Mouse (Mus musculus) left cerebral cortex, postnatal 4 days (tissue): Measurements from ENCODE around the gene Wwp2. TPM values are rescaled to one million over a fixed set of nuclear protein-coding genes. Genes with fewer than 3 reads are reported as not detected.

Experiments
- DNase-seq: peaks from one replicate; pipeline ENCODE4 v3.0.0-alpha.2; 2022
- intact Hi-C: fragments of 180-260 bp; cut with DNase I; formaldehyde crosslinking; loops from one replicate; pipeline ENCODE4 v1.15.1; 2025
- microRNA-seq: library from miRNA; unstranded; fragments of <30 nt; microRNA quantifications from one replicate; pipeline ENCODE4 v1.2.0, GENCODE M21; 2022
- total RNA-seq, 2 experiments: library from RNA; stranded (reverse); gene quantifications; 2 replicates each; pipeline ENCODE4 v1.2.3; 2021

Gene Wwp2
- total RNA-seq, 2 experiments from 2014 or later = 37.3 to 41.5 TPM

- intact Hi-C loops = no loop called here
- DNase-seq = no peak
Observed at GRCm38 (mm10) chr8:107593967-107594729, 158.0 kb downstream of the Wwp2 start.

- no peak for DNase-seq
- intact Hi-C loops = no loop called here
Observed at GRCm38 (mm10) chr8:107594817-107595216, 158.7 kb downstream of the Wwp2 start.

- intact Hi-C loops = no loop called here
- DNase-seq = no peak
Observed at GRCm38 (mm10) chr8:107597731-107598130, 161.6 kb downstream of the Wwp2 start.

- no peak for DNase-seq
- intact Hi-C loops = loop anchor here (10.0 kb wide), 1 partner anchor 215 kb away; no protein-coding TSS in a partner anchor
Observed at GRCm38 (mm10) chr8:107599691-107600090, 163.5 kb downstream of the Wwp2 start.

GRCm38 (mm10) chr8:107603026-107603425 lies 166.9 kb downstream of the Wwp2 start:
- intact Hi-C loops = loop anchor here (10.0 kb wide), 1 partner anchor 212 kb away; no protein-coding TSS in a partner anchor
- peak; percentile 76 for DNase-seq

Small RNA genes within 50 kb of the gene (microRNA-seq; reads per million reads assigned to microRNA genes)
- 4,577 reads per million, percentile 89 among the genes with 10 or more reads in this experiment for gene Mir140

Other genes starting within 250 kb of the Wwp2 start
- 10 to 100 TPM; 38.6 to 40.6 TPM for gene Nfat5, start 142.9 kb upstream of the Wwp2 start, total RNA-seq
- gene Nqo1, start 33.2 kb upstream of the Wwp2 start, total RNA-seq = 1 to 10 TPM; 2.5 to 2.7 TPM
- gene Nob1, start 11.3 kb upstream of the Wwp2 start, total RNA-seq = 10 to 100 TPM; 41.8 to 45.6 TPM
- gene Psmd7, start 152.1 kb downstream of the Wwp2 start, total RNA-seq = 100 to 1,000 TPM; 118 to 121 TPM